Mouse (Mus musculus) heart, embryonic 16.5 days (tissue): ENCODE results near the gene Setd7. TPM values are rescaled to one million over a fixed set of nuclear protein-coding genes. Genes with fewer than 3 reads are reported as not detected.
A peak's percentile ranks its signal among the peaks of the same experiment; 100 is the strongest.

ENCODE experiments used
- ATAC-seq: fragments of 200-750 bp; cut with Nextera tagmentation; replicated peaks from 2 replicates; pipeline ENCODE4 v1.8.0; 2017; ENCODE audit warnings: moderate number of reproducible peaks; ENCODE audit not compliant: insufficient read depth, low FRiP score; ENCODE audit errors: extremely low read depth
- H3K27ac ChIP-seq: fragments of 300-500 bp; sonication (generic); 2 replicates; pipeline ENCODE4 v1.5.1; 2014; ENCODE audit warnings: mild to moderate bottlenecking, low read length, control low read depth, moderate library complexity
- H3K27me3 ChIP-seq: fragments of 300-500 bp; sonication (generic); 2 replicates; pipeline ENCODE4 v1.6.1; 2014; ENCODE audit warnings: low read length, mixed read lengths; ENCODE audit not compliant: control insufficient read depth, insufficient read depth
- H3K36me3 ChIP-seq: fragments of 300-500 bp; sonication (generic); 2 replicates; pipeline ENCODE4 v1.6.1; 2014; ENCODE audit not compliant: control insufficient read depth, insufficient read depth
- H3K4me1 ChIP-seq: fragments of 300-500 bp; sonication (generic); 2 replicates; pipeline ENCODE4 v1.6.1; 2014; ENCODE audit warnings: low read length, mixed read lengths; ENCODE audit not compliant: control insufficient read depth, insufficient read depth
- H3K4me2 ChIP-seq: fragments of 300-500 bp; sonication (generic); 2 replicates; pipeline ENCODE4 v1.6.1; 2014; ENCODE audit warnings: low read depth, mild to moderate bottlenecking, control low read depth, low read length
- H3K4me3 ChIP-seq: fragments of 300-500 bp; sonication (generic); 2 replicates; pipeline ENCODE4 v1.5.1; 2014; ENCODE audit warnings: mild to moderate bottlenecking, control low read depth, low read length
- H3K9ac ChIP-seq: fragments of 300-500 bp; sonication (generic); 2 replicates; pipeline ENCODE4 v1.6.1; 2014; ENCODE audit warnings: low read length, control low read depth
- H3K9me3 ChIP-seq: fragments of 300-500 bp; sonication (generic); replicated peaks from 2 replicates; pipeline ENCODE4 v1.6.1; 2016; ENCODE audit warnings: low read length; ENCODE audit not compliant: control insufficient read depth
- WGBS: fragments of 180-500 bp; shearing (Covaris S2); extraction: QIAGEN DNeasy Blood & Tissue Kit; methylation state at CpG from one replicate; pipeline ENCODE4 v1.1.7; 2014; 5-methylcytosine and 5-hydroxymethylcytosine counted together
- polyA plus RNA-seq: library from polyadenylated mRNA; unstranded; fragments of >200 nt; fragmentation: Nextera tagmentation; extraction: Ambion mirVana; gene quantifications from 2 replicates; pipeline ENCODE4 v1.2.1, GENCODE M21; 2015

Setd7 gene
- polyA plus RNA-seq, 1 experiment from 2014 or later = 5.0 TPM

GRCm38 (mm10) chr3:51561993-51562385 lies 1.3 kb upstream of the Setd7 start:
- no peak for ATAC-seq
- Histone ChIP-seq H3K4me1 (peaks cover 19% of the 10 kb centered on the region), H3K9me3 (no peaks in the 10 kb centered on the region), H3K9ac (peak overlapping the region; percentile 84), H3K4me2 (peak overlapping the region; percentile 100), H3K27me3 (no peaks in the 10 kb centered on the region), H3K4me3 (peak overlapping the region; percentile 91), H3K27ac (peak overlapping the region; percentile 92), H3K36me3 (peaks cover 3% of the 10 kb centered on the region; the same call in 1 of the 2 replicates)
- 62% methylated on average over 6 of the region's 6 CpGs for WGBS

- Histone ChIP-seq H3K27ac (peak overlapping the region; percentile 92), H3K4me3 (peak overlapping the region; percentile 91), H3K4me2 (peak overlapping the region; percentile 100), H3K36me3 (peaks cover 3% of the 10 kb centered on the region; the same call in 1 of the 2 replicates), H3K27me3 (no peaks in the 10 kb centered on the region), H3K4me1 (peaks cover 19% of the 10 kb centered on the region), H3K9ac (peak overlapping the region; percentile 84), H3K9me3 (no peaks in the 10 kb centered on the region)
- WGBS = under 1% methylated on average over 32 of the region's 32 CpGs
- ATAC-seq = peak; percentile 34
These were observed 672 bp upstream of the Setd7 start for GRCm38 (mm10) chr3:51561109-51561992.

- WGBS = under 1% methylated on average over 76 of the region's 80 CpGs
- Histone ChIP-seq H3K36me3 (peaks cover 3% of the 10 kb centered on the region; the same call in 1 of the 2 replicates), H3K4me2 (peak overlapping the region; percentile 100), H3K9me3 (no peaks in the 10 kb centered on the region), H3K9ac (peak overlapping the region; percentile 84), H3K27me3 (no peaks in the 10 kb centered on the region), H3K4me3 (peak overlapping the region; percentile 91), H3K27ac (peak overlapping the region; percentile 92), H3K4me1 (peaks cover 24% of the 10 kb centered on the region)
- ATAC-seq = peak; percentile 60
These were observed 857 bp downstream of the Setd7 start for GRCm38 (mm10) chr3:51559594-51560450.

- WGBS = 80% methylated on average over 8 of the region's 8 CpGs
- Histone ChIP-seq H3K9ac (no peak overlapping the region), H3K27me3 (no peaks in the 10 kb centered on the region), H3K9me3 (no peaks in the 10 kb centered on the region), H3K4me2 (no peak overlapping the region), H3K4me1 (peaks cover 45% of the 10 kb centered on the region), H3K36me3 (peaks cover 3% of the 10 kb centered on the region; the same call in 1 of the 2 replicates), H3K4me3 (no peak overlapping the region), H3K27ac (no peak overlapping the region)
- ATAC-seq = no peak
These were observed 5.1 kb downstream of the Setd7 start for GRCm38 (mm10) chr3:51555583-51555982.

- no peak for ATAC-seq
- WGBS = 86% methylated on average over 4 of the region's 4 CpGs
- H3K27ac ChIP-seq = peak overlapping the region; percentile 16; the same call in 1 of the 2 replicates
- peaks cover 4% of the 10 kb centered on the region for H3K36me3 ChIP-seq
- H3K4me3 ChIP-seq = no peak overlapping the region
- no peaks in the 10 kb centered on the region for H3K27me3 ChIP-seq
- peaks cover 45% of the 10 kb centered on the region for H3K4me1 ChIP-seq
- no peaks in the 10 kb centered on the region for H3K9me3 ChIP-seq
- H3K9ac ChIP-seq = no peak overlapping the region
- H3K4me2 ChIP-seq = no peak overlapping the region
These were observed 5.8 kb downstream of the Setd7 start for GRCm38 (mm10) chr3:51554836-51555235.

- Histone ChIP-seq H3K4me3 (no peak overlapping the region), H3K9ac (peak overlapping the region; percentile 44), H3K4me1 (peaks cover 45% of the 10 kb centered on the region), H3K4me2 (peak overlapping the region; percentile 76), H3K27me3 (no peaks in the 10 kb centered on the region), H3K9me3 (no peaks in the 10 kb centered on the region), H3K36me3 (peaks cover 11% of the 10 kb centered on the region), H3K27ac (peak overlapping the region; percentile 79)
- 36% methylated on average over 9 of the region's 9 CpGs for WGBS
- peak; percentile 53; the same call in 1 of the 2 replicates for ATAC-seq
These were observed 6.6 kb downstream of the Setd7 start for GRCm38 (mm10) chr3:51554067-51554466.

- Histone ChIP-seq H3K9ac (peak overlapping the region; percentile 44), H3K9me3 (no peaks in the 10 kb centered on the region)
These were observed 7.2 kb downstream of the Setd7 start for GRCm38 (mm10) chr3:51553497-51553875.

GRCm38 (mm10) chr3:51552841-51553496 lies 7.7 kb downstream of the Setd7 start:
- Histone ChIP-seq H3K27ac (peak overlapping the region; percentile 79), H3K9me3 (no peaks in the 10 kb centered on the region), H3K4me1 (peaks cover 36% of the 10 kb centered on the region), H3K4me3 (peak overlapping the region; percentile 46), H3K9ac (peak overlapping the region; percentile 71), H3K36me3 (peaks cover 15% of the 10 kb centered on the region), H3K27me3 (no peaks in the 10 kb centered on the region), H3K4me2 (peak overlapping the region; percentile 76)
- WGBS = 29% methylated on average over 10 of the region's 10 CpGs
- ATAC-seq = 0 out of 2 replicates have a peak, but pooled peaks have one; percentile 12

More at GRCm38 (mm10) chr3:51553497-51553875, 7.2 kb downstream of the Setd7 start:
- peak; percentile 64; the same call in 1 of the 2 replicates for ATAC-seq
- peak overlapping the region; percentile 19; the same call in 1 of the 2 replicates for H3K4me3 ChIP-seq
- 36% methylated on average over 8 of the region's 8 CpGs for WGBS
- H3K36me3 ChIP-seq = peaks cover 11% of the 10 kb centered on the region
- no peaks in the 10 kb centered on the region for H3K27me3 ChIP-seq
- peak overlapping the region; percentile 76 for H3K4me2 ChIP-seq
- peaks cover 42% of the 10 kb centered on the region for H3K4me1 ChIP-seq
- H3K27ac ChIP-seq = peak overlapping the region; percentile 79
